Mouse (Mus musculus) macrophage (primary cell): ENCODE results near the gene Hypk. TPM values are rescaled to one million over a fixed set of nuclear protein-coding genes. Genes with fewer than 3 reads are reported as not detected.

Source experiments
- H3K27ac ChIP-seq: fragments of 350-480 bp; formaldehyde crosslinking; 2 replicates; pipeline ENCODE4 v1.9.0; 2021
- H3K36me3 ChIP-seq: fragments of 350-480 bp; formaldehyde crosslinking; 2 replicates; pipeline ENCODE4 v1.9.0; 2021; ENCODE audit errors: inconsistent target
- H3K4me3 ChIP-seq: fragments of 350-480 bp; formaldehyde crosslinking; 2 replicates; pipeline ENCODE4 v1.9.0; 2021; ENCODE audit errors: inconsistent target
- H3K79me2 ChIP-seq: fragments of 350-480 bp; formaldehyde crosslinking; 2 replicates; pipeline ENCODE4 v1.9.0; 2021; ENCODE audit errors: inconsistent target
- WGBS: methylation state at CpG from one replicate; pipeline ENCODE4 v1.1.7; 2026; ENCODE audit warnings: inconsistent platforms; ENCODE audit not compliant: missing documents; 5-methylcytosine and 5-hydroxymethylcytosine counted together
- polyA plus RNA-seq: library from polyadenylated mRNA; stranded (reverse); fragments of 250-400 nt; gene quantifications from 3 replicates; pipeline ENCODE4 v1.2.4, GENCODE M21; 2018; ENCODE audit warnings: inconsistent platforms

The Hypk gene
- polyA plus RNA-seq, 1 experiment from 2014 or later, result 13.5 TPM

- Histone ChIP-seq H3K4me3 (no peak overlapping the region), H3K79me2 (no peaks in the 10 kb centered on the region), H3K36me3 (peaks cover 2% of the 10 kb centered on the region; the same call in 1 of the 2 replicates), H3K27ac (no peak overlapping the region)
- WGBS, result 80% methylated on average over 5 of the region's 5 CpGs
These were observed 12.1 kb upstream of the Hypk start for GRCm38 (mm10) chr2:121440834-121441605.

GRCm38 (mm10) chr2:121441800-121442199 lies 11.3 kb upstream of the Hypk start:
- Histone ChIP-seq H3K79me2 (no peaks in the 10 kb centered on the region), H3K27ac (no peak overlapping the region), H3K36me3 (no peaks in the 10 kb centered on the region), H3K4me3 (peak overlapping the region; percentile 35)
- 37% methylated on average over 11 of the region's 11 CpGs for WGBS

GRCm38 (mm10) chr2:121442259-121443067 lies 10.6 kb upstream of the Hypk start:
- H3K4me3 ChIP-seq, result peak overlapping the region; percentile 35

GRCm38 (mm10) chr2:121443068-121443349 lies 10.1 kb upstream of the Hypk start:
- Histone ChIP-seq H3K36me3 (no peaks in the 10 kb centered on the region), H3K4me3 (peak overlapping the region; percentile 35), H3K79me2 (no peaks in the 10 kb centered on the region), H3K27ac (no peak overlapping the region)
- 20% methylated on average over 6 of the region's 8 CpGs for WGBS

More at GRCm38 (mm10) chr2:121442259-121443067, 10.6 kb upstream of the Hypk start:
- Histone ChIP-seq H3K36me3 (no peaks in the 10 kb centered on the region), H3K27ac (no peak overlapping the region), H3K79me2 (no peaks in the 10 kb centered on the region)
- 4% methylated on average over 30 of the region's 30 CpGs for WGBS

GRCm38 (mm10) chr2:121444178-121444577 lies 8.9 kb upstream of the Hypk start, which contains the start of gene Ell3:
TSS of gene Ell3 (minus strand) at chr2:121444278.
- H3K79me2 ChIP-seq, result no peaks in the 10 kb centered on the region
- peak within 1 kb of the TSS; percentile 35; the same call in 1 of the 2 replicates for H3K4me3 ChIP-seq
- WGBS, result 91% methylated on average over 1 of the region's 1 CpGs
- no peak within 1 kb of the TSS for H3K27ac ChIP-seq
- H3K36me3 ChIP-seq, result no peaks in the 10 kb centered on the region

- no peak overlapping the region for H3K4me3 ChIP-seq
- no peaks in the 10 kb centered on the region for H3K36me3 ChIP-seq
- H3K79me2 ChIP-seq, result peaks cover 4% of the 10 kb centered on the region
- H3K27ac ChIP-seq, result no peak overlapping the region
- WGBS, result 100% methylated on average over 2 of the region's 3 CpGs
These were observed 8.0 kb upstream of the Hypk start for GRCm38 (mm10) chr2:121445117-121445516.

GRCm38 (mm10) chr2:121446506-121446905 lies 6.6 kb upstream of the Hypk start:
- Histone ChIP-seq H3K27ac (no peak overlapping the region), H3K79me2 (peaks cover 18% of the 10 kb centered on the region), H3K36me3 (no peaks in the 10 kb centered on the region), H3K4me3 (no peak overlapping the region)
- 83% methylated on average over 4 of the region's 4 CpGs for WGBS

GRCm38 (mm10) chr2:121447006-121447405 lies 6.1 kb upstream of the Hypk start:
- Histone ChIP-seq H3K27ac (no peak overlapping the region), H3K4me3 (no peak overlapping the region), H3K79me2 (peaks cover 20% of the 10 kb centered on the region), H3K36me3 (no peaks in the 10 kb centered on the region)
- 34% methylated on average over 3 of the region's 3 CpGs for WGBS

- H3K79me2 ChIP-seq, result peaks cover 31% of the 10 kb centered on the region
- H3K4me3 ChIP-seq, result peak overlapping the region; percentile 46
- 9% methylated on average over 7 of the region's 9 CpGs for WGBS
- H3K36me3 ChIP-seq, result peaks cover 5% of the 10 kb centered on the region; the same call in 1 of the 2 replicates
- peak overlapping the region; percentile 86 for H3K27ac ChIP-seq
These were observed 5.0 kb upstream of the Hypk start for GRCm38 (mm10) chr2:121448136-121448535.

GRCm38 (mm10) chr2:121448739-121449535 lies 4.2 kb upstream of the Hypk start, which contains the start of gene Serf2:
TSS of gene Serf2 (plus strand) at chr2:121449195.
- peak within 1 kb of the TSS; percentile 86 for H3K27ac ChIP-seq
- H3K79me2 ChIP-seq, result peaks cover 39% of the 10 kb centered on the region
- peaks cover 12% of the 10 kb centered on the region; the same call in 1 of the 2 replicates for H3K36me3 ChIP-seq
- under 1% methylated on average over 73 of the region's 74 CpGs for WGBS
- peak within 1 kb of the TSS; percentile 82 for H3K4me3 ChIP-seq

GRCm38 (mm10) chr2:121449545-121450011 lies 3.5 kb upstream of the Hypk start:
- peaks cover 43% of the 10 kb centered on the region for H3K79me2 ChIP-seq
- peaks cover 14% of the 10 kb centered on the region; the same call in 1 of the 2 replicates for H3K36me3 ChIP-seq
- H3K4me3 ChIP-seq, result peak overlapping the region; percentile 82
- WGBS, result 4% methylated on average over 35 of the region's 54 CpGs
- peak overlapping the region; percentile 85 for H3K27ac ChIP-seq

GRCm38 (mm10) chr2:121450093-121450492 lies 3.0 kb upstream of the Hypk start:
- H3K27ac ChIP-seq, result peak overlapping the region; percentile 85
- H3K36me3 ChIP-seq, result peaks cover 14% of the 10 kb centered on the region; the same call in 1 of the 2 replicates
- WGBS, result 0% methylated on average over 7 of the region's 7 CpGs
- H3K79me2 ChIP-seq, result peaks cover 43% of the 10 kb centered on the region
- H3K4me3 ChIP-seq, result peak overlapping the region; percentile 82

- Histone ChIP-seq H3K27ac (peak overlapping the region; percentile 32; the same call in 1 of the 2 replicates), H3K4me3 (no peak overlapping the region), H3K36me3 (peaks cover 14% of the 10 kb centered on the region; the same call in 1 of the 2 replicates), H3K79me2 (peaks cover 46% of the 10 kb centered on the region)
- 86% methylated on average over 4 of the region's 4 CpGs for WGBS
These were observed 729 bp upstream of the Hypk start for GRCm38 (mm10) chr2:121452361-121452760.

- Histone ChIP-seq H3K4me3 (no peak overlapping the region), H3K36me3 (peaks cover 17% of the 10 kb centered on the region; the same call in 1 of the 2 replicates), H3K27ac (no peak overlapping the region), H3K79me2 (peaks cover 54% of the 10 kb centered on the region)
- 95% methylated on average over 6 of the region's 6 CpGs for WGBS
These were observed 827 bp downstream of the Hypk start for GRCm38 (mm10) chr2:121453917-121454316.
